Mouse (Mus musculus): ENCODE data around the gene Syde2. TPM values are rescaled to one million over a fixed set of nuclear protein-coding genes. Genes with fewer than 3 reads are reported as not detected.

Gene Syde2
- polyA plus RNA-seq, 1 experiment from 2014 or later = 3.9 TPM

- DNase-seq (ENCODE audit: low spot score) = no peak
Measured at GRCm38 (mm10) chr3:145985333-145985925, 2.2 kb upstream of the Syde2 start.

GRCm38 (mm10) chr3:145986317-145987001 is 1.2 kb upstream of the Syde2 start:
- Histone ChIP-seq H3K9ac (ENCODE audit: low read length) (no peak overlapping the region), H3K4me2 (ENCODE audit: low read length) (peak overlapping the region; percentile 61; the same call in 1 of the 2 replicates), H3K36me3 (ENCODE audit: control insufficient read depth, insufficient read depth, low read length) (no peaks in the 10 kb centered on the region), H3K4me1 (replicated peaks; ENCODE audit: control insufficient read depth, insufficient read depth, low read length) (peaks cover 11% of the 10 kb centered on the region; the same call in 1 of the 2 replicates), H3K27me3 (replicated peaks; ENCODE audit: control insufficient read depth, insufficient read depth, low read length) (no peaks in the 10 kb centered on the region; the same call in 1 of the 2 replicates), H3K4me3 (ENCODE audit: low read depth, low read length) (no peak overlapping the region), H3K9me3 (ENCODE audit: control insufficient read depth, low read length) (no peaks in the 10 kb centered on the region), H3K27ac (ENCODE audit: low read depth) (no peak overlapping the region)
- ATAC-seq (replicated peaks; ENCODE audit: low FRiP score, low TSS enrichment, low read depth) (no peak), DNase-seq (ENCODE audit: low spot score) (no peak)
- 64% methylated on average over 6 of the region's 6 CpGs for WGBS

More at GRCm38 (mm10) chr3:145985333-145985925, 2.2 kb upstream of the Syde2 start:
- Histone ChIP-seq H3K27ac (ENCODE audit: low read depth) (no peak overlapping the region), H3K9me3 (ENCODE audit: control insufficient read depth, low read length) (no peaks in the 10 kb centered on the region), H3K4me1 (replicated peaks; ENCODE audit: control insufficient read depth, insufficient read depth, low read length) (peaks cover 9% of the 10 kb centered on the region; the same call in 1 of the 2 replicates), H3K27me3 (replicated peaks; ENCODE audit: control insufficient read depth, insufficient read depth, low read length) (no peaks in the 10 kb centered on the region; the same call in 1 of the 2 replicates), H3K36me3 (ENCODE audit: control insufficient read depth, insufficient read depth, low read length) (no peaks in the 10 kb centered on the region), H3K4me2 (ENCODE audit: low read length) (no peak overlapping the region), H3K4me3 (ENCODE audit: low read depth, low read length) (no peak overlapping the region), H3K9ac (ENCODE audit: low read length) (no peak overlapping the region)
- ATAC-seq (replicated peaks; ENCODE audit: low FRiP score, low TSS enrichment, low read depth) = no peak
- 80% methylated on average over 7 of the region's 7 CpGs for WGBS

- H3K4me3 ChIP-seq (ENCODE audit: low read depth, low read length) = peak overlapping the region; percentile 72
- under 1% methylated on average over 70 of the region's 101 CpGs for WGBS
- peak overlapping the region; percentile 61 for H3K4me2 ChIP-seq (ENCODE audit: low read length)
- peak overlapping the region; percentile 94 for H3K27ac ChIP-seq (ENCODE audit: low read depth)
- H3K27me3 ChIP-seq (replicated peaks; ENCODE audit: control insufficient read depth, insufficient read depth, low read length) = no peaks in the 10 kb centered on the region; the same call in 1 of the 2 replicates
- no peaks in the 10 kb centered on the region for H3K9me3 ChIP-seq (ENCODE audit: control insufficient read depth, low read length)
- peak overlapping the region; percentile 77 for H3K9ac ChIP-seq (ENCODE audit: low read length)
- no peaks in the 10 kb centered on the region for H3K36me3 ChIP-seq (ENCODE audit: control insufficient read depth, insufficient read depth, low read length)
- peaks cover 11% of the 10 kb centered on the region; the same call in 1 of the 2 replicates for H3K4me1 ChIP-seq (replicated peaks; ENCODE audit: control insufficient read depth, insufficient read depth, low read length)
- DNase-seq (ENCODE audit: low spot score) (no peak), ATAC-seq (replicated peaks; ENCODE audit: low FRiP score, low TSS enrichment, low read depth) (peak; percentile 86)
Measured at GRCm38 (mm10) chr3:145987970-145988683, 457 bp downstream of the Syde2 start.

- WGBS = under 1% methylated on average over 45 of the region's 45 CpGs
- peak; percentile 86 for DNase-seq (ENCODE audit: low spot score)
- H3K27me3 ChIP-seq (replicated peaks; ENCODE audit: control insufficient read depth, insufficient read depth, low read length) = no peaks in the 10 kb centered on the region; the same call in 1 of the 2 replicates
Measured at GRCm38 (mm10) chr3:145988684-145989575, 1.3 kb downstream of the Syde2 start.

GRCm38 (mm10) chr3:145989576-145990081 is 2.0 kb downstream of the Syde2 start:
- Histone ChIP-seq H3K4me3 (ENCODE audit: low read depth, low read length) (peak overlapping the region; percentile 72), H3K4me1 (replicated peaks; ENCODE audit: control insufficient read depth, insufficient read depth, low read length) (peaks cover 6% of the 10 kb centered on the region; the same call in 1 of the 2 replicates), H3K27me3 (replicated peaks; ENCODE audit: control insufficient read depth, insufficient read depth, low read length) (no peaks in the 10 kb centered on the region; the same call in 1 of the 2 replicates), H3K36me3 (ENCODE audit: control insufficient read depth, insufficient read depth, low read length) (no peaks in the 10 kb centered on the region), H3K27ac (ENCODE audit: low read depth) (no peak overlapping the region), H3K4me2 (ENCODE audit: low read length) (peak overlapping the region; percentile 61), H3K9me3 (ENCODE audit: control insufficient read depth, low read length) (no peaks in the 10 kb centered on the region), H3K9ac (ENCODE audit: low read length) (peak overlapping the region; percentile 77)
- no peak for DNase-seq (ENCODE audit: low spot score)
- ATAC-seq (replicated peaks; ENCODE audit: low FRiP score, low TSS enrichment, low read depth) = no peak
- WGBS = 6% methylated on average over 11 of the region's 11 CpGs

More at GRCm38 (mm10) chr3:145988684-145989575, 1.3 kb downstream of the Syde2 start:
- Histone ChIP-seq H3K36me3 (ENCODE audit: control insufficient read depth, insufficient read depth, low read length) (no peaks in the 10 kb centered on the region), H3K4me1 (replicated peaks; ENCODE audit: control insufficient read depth, insufficient read depth, low read length) (peaks cover 10% of the 10 kb centered on the region; the same call in 1 of the 2 replicates), H3K27ac (ENCODE audit: low read depth) (peak overlapping the region; percentile 94), H3K4me3 (ENCODE audit: low read depth, low read length) (peak overlapping the region; percentile 72), H3K9me3 (ENCODE audit: control insufficient read depth, low read length) (no peaks in the 10 kb centered on the region), H3K4me2 (ENCODE audit: low read length) (peak overlapping the region; percentile 61), H3K9ac (ENCODE audit: low read length) (peak overlapping the region; percentile 77)
- no peak; the same call in 1 of the 2 replicates for ATAC-seq (replicated peaks; ENCODE audit: low FRiP score, low TSS enrichment, low read depth)

GRCm38 (mm10) chr3:145991130-145991529 is 3.5 kb downstream of the Syde2 start:
- WGBS = 75% methylated on average over 13 of the region's 13 CpGs
- Histone ChIP-seq H3K4me2 (ENCODE audit: low read length) (0 out of 2 replicates have a peak overlapping the region, but pooled peaks have one; percentile 3), H3K9me3 (ENCODE audit: control insufficient read depth, low read length) (no peaks in the 10 kb centered on the region), H3K4me1 (replicated peaks; ENCODE audit: control insufficient read depth, insufficient read depth, low read length) (peaks cover 6% of the 10 kb centered on the region; the same call in 1 of the 2 replicates), H3K27ac (ENCODE audit: low read depth) (no peak overlapping the region), H3K4me3 (ENCODE audit: low read depth, low read length) (no peak overlapping the region), H3K36me3 (ENCODE audit: control insufficient read depth, insufficient read depth, low read length) (no peaks in the 10 kb centered on the region), H3K9ac (ENCODE audit: low read length) (no peak overlapping the region), H3K27me3 (replicated peaks; ENCODE audit: control insufficient read depth, insufficient read depth, low read length) (no peaks in the 10 kb centered on the region; the same call in 1 of the 2 replicates)
- no peak for ATAC-seq (replicated peaks; ENCODE audit: low FRiP score, low TSS enrichment, low read depth)
- DNase-seq (ENCODE audit: low spot score) = no peak

GRCm38 (mm10) chr3:145991976-145992730 is 4.5 kb downstream of the Syde2 start:
- Histone ChIP-seq H3K4me1 (replicated peaks; ENCODE audit: control insufficient read depth, insufficient read depth, low read length) (peaks cover 6% of the 10 kb centered on the region; the same call in 1 of the 2 replicates), H3K4me3 (ENCODE audit: low read depth, low read length) (no peak overlapping the region), H3K27ac (ENCODE audit: low read depth) (no peak overlapping the region), H3K27me3 (replicated peaks; ENCODE audit: control insufficient read depth, insufficient read depth, low read length) (no peaks in the 10 kb centered on the region), H3K9ac (ENCODE audit: low read length) (no peak overlapping the region), H3K9me3 (ENCODE audit: control insufficient read depth, low read length) (no peaks in the 10 kb centered on the region), H3K4me2 (ENCODE audit: low read length) (no peak overlapping the region), H3K36me3 (ENCODE audit: control insufficient read depth, insufficient read depth, low read length) (no peaks in the 10 kb centered on the region)
- DNase-seq (ENCODE audit: low spot score) (no peak), ATAC-seq (replicated peaks; ENCODE audit: low FRiP score, low TSS enrichment, low read depth) (no peak)
- 87% methylated on average over 10 of the region's 10 CpGs for WGBS

Data from intestine, embryonic 14.5 days (tissue).